Mouse (Mus musculus): ENCODE measurements around the gene Ap1m2. TPM values are rescaled to one million over a fixed set of nuclear protein-coding genes. Genes with fewer than 3 reads are reported as not detected.

The Ap1m2 gene
- polyA plus RNA-seq (2012; rRNA removed) = 2.0 and 2.5 TPM in 2 replicates

DNA sequence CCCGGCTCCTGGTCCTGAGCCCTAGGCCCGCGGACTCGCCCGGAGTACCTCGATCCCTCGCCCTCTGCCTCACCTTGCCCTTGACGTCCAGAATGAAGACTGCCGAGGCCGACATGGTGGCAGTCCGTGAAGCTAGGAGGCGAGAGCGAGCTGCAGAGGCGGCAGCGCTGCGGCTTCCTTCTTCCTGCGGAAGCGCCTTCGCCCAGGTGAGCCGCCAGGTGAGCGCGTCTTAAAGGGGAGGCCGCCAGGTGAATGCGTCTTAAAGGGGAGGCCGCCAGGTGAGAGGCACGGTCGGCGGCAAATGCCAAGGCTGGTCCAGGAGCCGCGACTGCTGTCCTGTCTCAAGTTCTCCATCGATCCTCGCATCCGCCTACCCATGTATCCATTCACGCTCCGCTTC lies at the start of gene Ap1m2:
TSS of gene Ap1m2 (minus strand) at position 204 of the 400 bp plus-strand sequence.
- Histone ChIP-seq H3K4me3 (ENCODE audit: extremely low read depth, insufficient read depth, insufficient read length) (no peak within 1 kb of the TSS), H3K27me3 (ENCODE audit: control insufficient read depth, insufficient read depth, low read length) (no peaks in the 10 kb centered on the region), H3K4me1 (ENCODE audit: control insufficient read depth, insufficient read depth, insufficient read length) (peaks cover 12% of the 10 kb centered on the region), H3K27ac (ENCODE audit: insufficient read depth, low read length) (no peak within 1 kb of the TSS), H3K36me3 (ENCODE audit: control insufficient read depth, insufficient read depth, low read length) (no peaks in the 10 kb centered on the region)
- TF ChIP-seq POLR2A (IDR thresholded peaks at IDR 0.05; ENCODE audit: low read depth, low read length) (no peak), CTCF (IDR thresholded peaks at IDR 0.05; ENCODE audit: extremely low read depth, insufficient read depth, insufficient read length, insufficient replicate concordance) (no peak)
- 61% methylated on average over 35 of the region's 35 CpGs for WGBS
- no peak for DNase-seq (ENCODE audit: low read depth in 1 of 2, low spot score in 2 of 2)

- Histone ChIP-seq H3K27me3 (ENCODE audit: control insufficient read depth, insufficient read depth, low read length) (no peaks in the 10 kb centered on the region), H3K4me1 (ENCODE audit: control insufficient read depth, insufficient read depth, insufficient read length) (no peaks in the 10 kb centered on the region), H3K36me3 (ENCODE audit: control insufficient read depth, insufficient read depth, low read length) (peaks cover 23% of the 10 kb centered on the region), H3K27ac (ENCODE audit: insufficient read depth, low read length) (no peak overlapping the region), H3K4me3 (ENCODE audit: extremely low read depth, insufficient read depth, insufficient read length) (no peak overlapping the region)
- WGBS = 13% methylated on average over 1 of the region's 1 CpGs
- DNase-seq (ENCODE audit: low read depth in 1 of 2, low spot score in 2 of 2) = peak; percentile 60 to 65
- TF ChIP-seq CTCF (IDR thresholded peaks at IDR 0.05; ENCODE audit: extremely low read depth, insufficient read depth, insufficient read length, insufficient replicate concordance) (peak; percentile 41; the same call in 1 of the 2 replicates), POLR2A (IDR thresholded peaks at IDR 0.05; ENCODE audit: low read depth, low read length) (no peak)
Observed at GRCm38 (mm10) chr9:21356981-21357718, 45.0 kb upstream of the Ap1m2 start.

DNA sequence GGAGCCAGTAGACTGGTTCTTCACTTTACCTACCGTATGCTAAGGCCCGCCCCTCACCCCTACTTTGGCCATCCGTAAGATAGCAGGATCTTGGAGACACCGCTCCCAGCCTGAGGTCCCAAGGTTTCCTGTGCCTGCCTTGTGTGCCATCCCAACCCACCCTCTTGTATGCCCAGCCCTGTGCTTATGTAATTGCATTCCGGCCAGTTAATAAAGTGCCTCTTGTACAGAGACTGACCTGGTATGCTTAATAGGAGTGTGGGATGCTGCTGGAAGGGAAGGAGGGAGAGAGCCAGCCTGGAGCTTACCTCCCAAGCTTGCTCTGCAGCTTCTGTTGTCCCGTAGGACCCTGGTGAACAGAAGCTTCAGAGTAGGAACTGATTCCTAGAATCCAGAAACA lies 42.7 kb upstream of the Ap1m2 start:
- Histone ChIP-seq H3K36me3 (ENCODE audit: control insufficient read depth, insufficient read depth, low read length) (peaks cover 35% of the 10 kb centered on the region), H3K27ac (ENCODE audit: insufficient read depth, low read length) (no peak overlapping the region), H3K4me1 (ENCODE audit: control insufficient read depth, insufficient read depth, insufficient read length) (no peaks in the 10 kb centered on the region), H3K4me3 (ENCODE audit: extremely low read depth, insufficient read depth, insufficient read length) (no peak overlapping the region), H3K27me3 (ENCODE audit: control insufficient read depth, insufficient read depth, low read length) (no peaks in the 10 kb centered on the region)
- no peak for TF ChIP-seq POLR2A (IDR thresholded peaks at IDR 0.05; ENCODE audit: low read depth, low read length)
- no peak for TF ChIP-seq CTCF (IDR thresholded peaks at IDR 0.05; ENCODE audit: extremely low read depth, insufficient read depth, insufficient read length, insufficient replicate concordance)
- DNase-seq (ENCODE audit: low read depth in 1 of 2, low spot score in 2 of 2) = no peak
- 92% methylated on average over 6 of the region's 6 CpGs for WGBS

- no peaks in the 10 kb centered on the region for H3K4me1 ChIP-seq (ENCODE audit: control insufficient read depth, insufficient read depth, insufficient read length)
- WGBS = 50% methylated on average over 2 of the region's 2 CpGs
- no peaks in the 10 kb centered on the region for H3K27me3 ChIP-seq (ENCODE audit: control insufficient read depth, insufficient read depth, low read length)
- no peak for DNase-seq (ENCODE audit: low read depth in 1 of 2, low spot score in 2 of 2)
- H3K27ac ChIP-seq (ENCODE audit: insufficient read depth, low read length) = no peak overlapping the region
- no peak overlapping the region for H3K4me3 ChIP-seq (ENCODE audit: extremely low read depth, insufficient read depth, insufficient read length)
- TF ChIP-seq POLR2A (IDR thresholded peaks at IDR 0.05; ENCODE audit: low read depth, low read length) (no peak), CTCF (IDR thresholded peaks at IDR 0.05; ENCODE audit: extremely low read depth, insufficient read depth, insufficient read length, insufficient replicate concordance) (no peak)
- H3K36me3 ChIP-seq (ENCODE audit: control insufficient read depth, insufficient read depth, low read length) = peaks cover 47% of the 10 kb centered on the region
Observed at GRCm38 (mm10) chr9:21353373-21353686, 41.2 kb upstream of the Ap1m2 start.

- TF ChIP-seq CTCF (IDR thresholded peaks at IDR 0.05; ENCODE audit: extremely low read depth, insufficient read depth, insufficient read length, insufficient replicate concordance) (no peak), POLR2A (IDR thresholded peaks at IDR 0.05; ENCODE audit: low read depth, low read length) (no peak)
- H3K4me1 ChIP-seq (ENCODE audit: control insufficient read depth, insufficient read depth, insufficient read length) = no peaks in the 10 kb centered on the region
- WGBS = 31% methylated on average over 20 of the region's 20 CpGs
- H3K36me3 ChIP-seq (ENCODE audit: control insufficient read depth, insufficient read depth, low read length) = peaks cover 53% of the 10 kb centered on the region
- no peak overlapping the region for H3K4me3 ChIP-seq (ENCODE audit: extremely low read depth, insufficient read depth, insufficient read length)
- peak overlapping the region; percentile 2; the same call in 1 of the 2 replicates for H3K27ac ChIP-seq (ENCODE audit: insufficient read depth, low read length)
- no peak for DNase-seq (ENCODE audit: low read depth in 1 of 2, low spot score in 2 of 2)
- no peaks in the 10 kb centered on the region for H3K27me3 ChIP-seq (ENCODE audit: control insufficient read depth, insufficient read depth, low read length)
Observed at GRCm38 (mm10) chr9:21352463-21353372, 40.6 kb upstream of the Ap1m2 start.

DNA sequence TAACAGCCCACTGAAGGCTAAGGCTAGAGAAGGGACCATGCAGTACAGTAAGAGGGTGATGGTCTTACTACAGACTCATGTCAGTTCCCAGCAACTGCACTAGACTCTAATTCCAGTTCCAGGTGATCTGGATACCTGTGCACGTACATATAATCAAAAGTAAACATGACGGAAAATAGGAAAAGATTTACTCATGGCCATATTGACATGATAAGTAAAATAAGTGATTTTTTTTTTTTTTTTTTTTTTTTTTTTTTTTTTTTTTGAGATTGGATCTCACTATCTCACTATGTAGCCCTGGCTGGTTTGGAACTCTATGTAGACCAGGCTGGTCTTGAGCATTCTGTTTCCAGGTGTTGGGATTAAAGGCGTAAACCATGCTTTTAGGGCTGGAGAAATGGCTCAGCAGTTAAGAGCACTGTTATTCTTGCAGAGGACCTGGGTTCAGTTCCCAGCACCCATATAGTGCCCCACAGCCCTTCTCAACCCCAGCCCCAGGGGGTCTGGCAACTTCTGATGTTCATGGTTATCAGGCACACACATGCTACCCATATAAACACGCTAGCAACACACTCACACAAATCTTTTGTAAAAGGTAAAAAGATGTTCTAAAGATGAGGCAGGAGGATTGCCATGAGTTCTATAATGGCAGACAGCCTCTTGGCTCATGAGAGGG lies 39.7 kb upstream of the Ap1m2 start:
- no peak for TF ChIP-seq POLR2A (IDR thresholded peaks at IDR 0.05; ENCODE audit: low read depth, low read length)
- TF ChIP-seq CTCF (IDR thresholded peaks at IDR 0.05; ENCODE audit: extremely low read depth, insufficient read depth, insufficient read length, insufficient replicate concordance) = no peak
- H3K36me3 ChIP-seq (ENCODE audit: control insufficient read depth, insufficient read depth, low read length) = peaks cover 62% of the 10 kb centered on the region
- no peak overlapping the region for H3K4me3 ChIP-seq (ENCODE audit: extremely low read depth, insufficient read depth, insufficient read length)
- DNase-seq (ENCODE audit: low read depth in 1 of 2, low spot score in 2 of 2) = no peak
- H3K27ac ChIP-seq (ENCODE audit: insufficient read depth, low read length) = no peak overlapping the region
- H3K27me3 ChIP-seq (ENCODE audit: control insufficient read depth, insufficient read depth, low read length) = no peaks in the 10 kb centered on the region
- 93% methylated on average over 4 of the region's 4 CpGs for WGBS
- H3K4me1 ChIP-seq (ENCODE audit: control insufficient read depth, insufficient read depth, insufficient read length) = no peaks in the 10 kb centered on the region

All from spleen, adult 2 months (tissue).